Mouse (Mus musculus) hindbrain, embryonic 14.5 days (tissue): ENCODE data around the gene Yrdc. TPM values are rescaled to one million over a fixed set of nuclear protein-coding genes. Genes with fewer than 3 reads are reported as not detected.

ENCODE experiments used
- ATAC-seq: fragments of 200-750 bp; cut with Nextera tagmentation; 2 replicates; pipeline ENCODE4 v1.8.0; 2017; ENCODE audit warnings: moderate number of reproducible peaks, mild to moderate bottlenecking, moderate TSS enrichment, moderate library complexity; ENCODE audit not compliant: low FRiP score
- DNase-seq: peaks from one replicate; pipeline ENCODE4 v3.0.0-alpha.2; 2015; ENCODE audit warnings: low spot score
- H3K27ac ChIP-seq: fragments of 300-500 bp; sonication (generic); 2 replicates; pipeline ENCODE4 v1.5.1; 2014; ENCODE audit warnings: mild to moderate bottlenecking, moderate library complexity
- H3K27me3 ChIP-seq: fragments of 300-500 bp; sonication (generic); 2 replicates; pipeline ENCODE4 v1.6.1; 2014; ENCODE audit warnings: mild to moderate bottlenecking, low read length, mixed read lengths; ENCODE audit not compliant: control insufficient read depth, insufficient read depth
- H3K36me3 ChIP-seq: fragments of 300-500 bp; sonication (generic); replicated peaks from 2 replicates; pipeline ENCODE4 v1.6.1; 2014; ENCODE audit not compliant: control insufficient read depth, insufficient read depth
- H3K4me1 ChIP-seq: fragments of 300-500 bp; sonication (generic); replicated peaks from 2 replicates; pipeline ENCODE4 v1.6.1; 2014; ENCODE audit warnings: antibody characterized with exemption, low read length, mixed read lengths; ENCODE audit not compliant: control insufficient read depth, insufficient read depth
- H3K4me2 ChIP-seq: fragments of 300-500 bp; sonication (generic); replicated peaks from 2 replicates; pipeline ENCODE4 v1.6.1; 2014; ENCODE audit warnings: mild to moderate bottlenecking, moderate library complexity
- H3K4me3 ChIP-seq: fragments of 300-500 bp; sonication (generic); replicated peaks from 2 replicates; pipeline ENCODE4 v1.5.1; 2014; ENCODE audit warnings: mild to moderate bottlenecking, low read length
- H3K9ac ChIP-seq: fragments of 300-500 bp; sonication (generic); 2 replicates; pipeline ENCODE4 v1.6.1; 2014
- H3K9me3 ChIP-seq: fragments of 300-500 bp; sonication (generic); 2 replicates; pipeline ENCODE4 v1.6.1; 2016; ENCODE audit warnings: low read length; ENCODE audit not compliant: control insufficient read depth
- WGBS: fragments of 180-500 bp; shearing (Covaris S2); extraction: QIAGEN DNeasy Blood & Tissue Kit; methylation state at CpG from one replicate; pipeline ENCODE4 v1.1.7; 2014; 5-methylcytosine and 5-hydroxymethylcytosine counted together
- polyA plus RNA-seq: library from polyadenylated mRNA; unstranded; fragments of >200 nt; fragmentation: Nextera tagmentation; extraction: Ambion mirVana; gene quantifications from 2 replicates; pipeline ENCODE4 v1.2.1, GENCODE M21; 2014

Yrdc gene
- polyA plus RNA-seq, 1 experiment from 2014 or later, result 54.2 TPM

DNA sequence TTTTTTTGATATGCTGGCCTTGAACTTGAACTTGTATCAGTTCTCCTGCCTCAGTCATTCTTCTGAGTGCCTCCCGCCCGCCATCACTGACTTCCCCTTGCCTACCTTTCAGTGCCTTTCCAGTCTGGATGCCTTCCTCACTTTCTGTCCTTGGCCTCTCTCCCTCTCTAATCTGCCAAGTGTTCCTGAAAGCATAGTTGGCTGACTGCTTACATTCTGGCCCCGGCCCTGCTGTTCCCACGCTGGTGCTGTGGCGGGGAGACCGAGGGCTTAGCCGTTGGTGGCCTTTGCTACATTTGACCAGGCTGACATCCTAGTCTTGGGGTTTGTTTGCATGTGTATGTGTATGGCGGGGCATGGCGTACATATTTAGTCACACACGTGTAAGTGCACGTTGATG lies 34.6 kb upstream of the Yrdc start:
- Histone ChIP-seq H3K9ac (no peak overlapping the region), H3K36me3 (peaks cover 34% of the 10 kb centered on the region), H3K4me1 (peaks cover 5% of the 10 kb centered on the region), H3K9me3 (no peaks in the 10 kb centered on the region), H3K27me3 (no peaks in the 10 kb centered on the region), H3K27ac (no peak overlapping the region), H3K4me2 (no peak overlapping the region), H3K4me3 (no peak overlapping the region)
- 91% methylated on average over 11 of the region's 11 CpGs for WGBS
- no peak for ATAC-seq
- no peak for DNase-seq

- H3K4me3 ChIP-seq, result no peak overlapping the region
- H3K27ac ChIP-seq, result no peak overlapping the region
- no peaks in the 10 kb centered on the region for H3K4me1 ChIP-seq
- DNase-seq (no peak), ATAC-seq (no peak)
- peaks cover 41% of the 10 kb centered on the region for H3K36me3 ChIP-seq
- no peak overlapping the region for H3K4me2 ChIP-seq
- H3K9me3 ChIP-seq, result no peaks in the 10 kb centered on the region
- no peak overlapping the region for H3K9ac ChIP-seq
- no peaks in the 10 kb centered on the region for H3K27me3 ChIP-seq
- 28% methylated on average over 6 of the region's 6 CpGs for WGBS
Observed at GRCm38 (mm10) chr4:124817803-124818202, 32.7 kb upstream of the Yrdc start.

DNA sequence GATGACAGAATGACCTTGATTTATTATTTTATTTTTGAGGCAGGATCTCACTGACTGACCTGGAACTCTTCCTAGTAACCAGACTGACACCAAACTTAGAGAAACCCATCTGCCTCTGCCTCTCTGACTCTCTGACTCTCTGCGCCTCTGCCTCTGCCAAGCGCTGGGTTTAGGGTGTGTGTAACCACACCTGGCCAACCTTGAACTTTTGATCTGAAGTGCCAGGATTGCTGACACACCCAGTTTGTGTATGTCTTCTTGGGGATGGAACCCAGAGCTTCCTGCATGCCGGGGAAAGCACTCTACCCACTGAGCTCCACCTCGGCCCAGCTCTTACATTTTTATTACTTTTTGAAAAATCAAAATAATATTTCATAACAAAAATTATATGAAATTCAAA lies 31.6 kb upstream of the Yrdc start:
- no peak overlapping the region for H3K4me3 ChIP-seq
- DNase-seq (no peak), ATAC-seq (no peak)
- no peak overlapping the region for H3K27ac ChIP-seq
- H3K4me2 ChIP-seq, result no peak overlapping the region
- 94% methylated on average over 4 of the region's 4 CpGs for WGBS
- no peaks in the 10 kb centered on the region for H3K4me1 ChIP-seq
- H3K9me3 ChIP-seq, result no peaks in the 10 kb centered on the region
- no peaks in the 10 kb centered on the region for H3K27me3 ChIP-seq
- H3K9ac ChIP-seq, result no peak overlapping the region
- H3K36me3 ChIP-seq, result peaks cover 47% of the 10 kb centered on the region

DNA sequence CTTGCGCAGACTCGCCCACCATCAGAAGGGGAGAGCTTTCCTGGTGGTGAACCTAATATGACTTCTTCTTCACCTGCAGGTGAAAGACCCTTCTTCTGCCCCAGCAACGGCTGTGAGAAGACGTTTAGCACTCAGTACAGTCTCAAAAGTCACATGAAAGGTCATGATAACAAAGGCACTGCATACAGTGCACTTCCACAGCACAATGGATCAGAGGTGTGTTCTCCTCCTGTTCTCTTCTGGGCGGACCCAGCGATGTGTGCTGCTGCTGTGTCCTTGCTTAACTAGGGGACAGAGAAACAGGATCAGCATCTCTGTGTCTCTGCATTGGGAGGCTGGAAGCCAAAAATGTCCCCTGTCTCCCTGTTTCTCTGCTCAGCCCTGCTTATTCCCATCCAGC lies 25.5 kb upstream of the Yrdc start:
- H3K9ac ChIP-seq, result no peak overlapping the region
- no peaks in the 10 kb centered on the region for H3K9me3 ChIP-seq
- no peak overlapping the region for H3K27ac ChIP-seq
- DNase-seq (no peak), ATAC-seq (no peak)
- H3K27me3 ChIP-seq, result no peaks in the 10 kb centered on the region
- no peak overlapping the region for H3K4me3 ChIP-seq
- 93% methylated on average over 6 of the region's 6 CpGs for WGBS
- H3K4me2 ChIP-seq, result no peak overlapping the region
- H3K4me1 ChIP-seq, result no peaks in the 10 kb centered on the region
- H3K36me3 ChIP-seq, result peaks cover 80% of the 10 kb centered on the region

- H3K27ac ChIP-seq, result no peak overlapping the region
- H3K4me2 ChIP-seq, result no peak overlapping the region
- no peaks in the 10 kb centered on the region for H3K9me3 ChIP-seq
- no peak overlapping the region for H3K4me3 ChIP-seq
- H3K4me1 ChIP-seq, result no peaks in the 10 kb centered on the region
- H3K27me3 ChIP-seq, result no peaks in the 10 kb centered on the region
- DNase-seq (no peak), ATAC-seq (no peak)
- peaks cover 77% of the 10 kb centered on the region for H3K36me3 ChIP-seq
- WGBS, result 94% methylated on average over 21 of the region's 21 CpGs
- no peak overlapping the region for H3K9ac ChIP-seq
Observed at GRCm38 (mm10) chr4:124825371-124825965, 25.0 kb upstream of the Yrdc start.

DNA sequence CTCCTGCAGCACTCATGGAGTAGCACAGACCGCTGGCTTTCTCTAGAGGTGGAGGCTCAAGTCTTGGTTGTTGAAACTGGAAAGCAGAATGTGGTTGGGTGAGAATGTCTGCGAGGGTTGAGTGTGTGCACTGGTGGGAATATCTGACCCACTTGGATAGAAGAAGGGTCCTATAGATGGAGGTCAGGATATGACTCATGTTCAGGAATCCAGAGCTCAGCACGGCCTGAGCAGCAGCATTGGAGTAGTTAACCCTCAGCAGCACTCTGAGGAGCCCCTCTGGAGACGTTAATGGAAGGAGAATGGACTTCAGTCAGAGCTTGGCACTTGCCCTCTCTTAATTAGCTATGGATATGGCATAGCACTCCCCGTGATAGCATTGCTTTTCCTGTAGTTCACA lies 20.8 kb upstream of the Yrdc start:
- Histone ChIP-seq H3K4me3 (no peak overlapping the region), H3K27ac (no peak overlapping the region), H3K27me3 (no peaks in the 10 kb centered on the region), H3K9ac (no peak overlapping the region), H3K9me3 (no peaks in the 10 kb centered on the region), H3K36me3 (peaks cover 70% of the 10 kb centered on the region), H3K4me2 (no peak overlapping the region), H3K4me1 (no peaks in the 10 kb centered on the region)
- 86% methylated on average over 5 of the region's 5 CpGs for WGBS
- ATAC-seq (no peak), DNase-seq (no peak)

GRCm38 (mm10) chr4:124832796-124833195 lies 17.7 kb upstream of the Yrdc start:
- no peak overlapping the region for H3K9ac ChIP-seq
- no peak overlapping the region for H3K4me3 ChIP-seq
- no peak overlapping the region for H3K27ac ChIP-seq
- H3K9me3 ChIP-seq, result no peaks in the 10 kb centered on the region
- H3K4me1 ChIP-seq, result no peaks in the 10 kb centered on the region
- peaks cover 65% of the 10 kb centered on the region for H3K36me3 ChIP-seq
- ATAC-seq (no peak), DNase-seq (no peak)
- 97% methylated on average over 10 of the region's 10 CpGs for WGBS
- H3K4me2 ChIP-seq, result no peak overlapping the region
- H3K27me3 ChIP-seq, result no peaks in the 10 kb centered on the region

DNA sequence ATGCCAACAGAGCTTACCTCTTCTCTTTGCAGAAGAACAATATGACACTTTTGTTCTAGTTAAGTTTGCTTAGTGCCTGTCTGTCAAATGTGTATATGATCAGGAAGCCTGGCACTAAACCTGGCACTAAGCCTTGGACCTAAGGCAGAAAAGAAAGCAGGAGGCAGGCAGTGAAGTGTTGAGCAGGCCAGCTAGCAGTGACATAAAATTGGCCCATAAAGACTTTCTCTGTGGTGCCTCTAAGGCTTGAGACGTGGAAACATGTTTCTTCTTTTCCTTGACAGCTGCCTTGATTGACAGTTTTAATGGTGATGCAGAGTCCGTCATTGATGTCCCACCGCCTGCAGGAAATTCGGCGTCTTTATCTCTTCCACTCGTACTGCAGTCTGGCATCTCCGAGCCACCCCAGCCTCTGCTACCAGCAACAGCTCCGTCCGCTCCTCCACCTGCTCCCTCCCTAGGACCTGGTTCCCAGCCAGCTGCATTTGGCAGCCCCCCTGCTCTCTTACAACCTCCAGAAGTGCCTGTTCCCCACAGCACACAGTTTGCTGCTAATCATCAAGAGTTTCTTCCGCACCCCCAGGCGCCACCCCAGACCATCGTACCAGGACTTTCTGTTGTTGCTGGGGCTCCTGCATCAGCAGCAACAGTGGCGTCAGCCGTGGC lies 12.3 kb upstream of the Yrdc start:
- 89% methylated on average over 14 of the region's 14 CpGs for WGBS
- no peak for DNase-seq
- Histone ChIP-seq H3K4me3 (no peak overlapping the region), H3K27ac (no peak overlapping the region), H3K9me3 (no peaks in the 10 kb centered on the region), H3K27me3 (no peaks in the 10 kb centered on the region), H3K4me2 (no peak overlapping the region), H3K9ac (no peak overlapping the region), H3K4me1 (no peaks in the 10 kb centered on the region), H3K36me3 (peaks cover 79% of the 10 kb centered on the region)
- ATAC-seq, result no peak

- no peak overlapping the region for H3K9ac ChIP-seq
- no peak overlapping the region for H3K27ac ChIP-seq
- H3K4me1 ChIP-seq, result no peaks in the 10 kb centered on the region
- WGBS, result 98% methylated on average over 1 of the region's 1 CpGs
- H3K9me3 ChIP-seq, result no peaks in the 10 kb centered on the region
- no peaks in the 10 kb centered on the region for H3K27me3 ChIP-seq
- ATAC-seq (no peak), DNase-seq (no peak)
- no peak overlapping the region for H3K4me2 ChIP-seq
- H3K4me3 ChIP-seq, result no peak overlapping the region
- peaks cover 68% of the 10 kb centered on the region for H3K36me3 ChIP-seq
Observed at GRCm38 (mm10) chr4:124840998-124841397, 9.5 kb upstream of the Yrdc start.
